Mouse (Mus musculus) lung, postnatal 0 days (tissue): ENCODE measurements around the gene Dscaml1.

Experiments used
- CTCF ChIP-seq: IDR thresholded peaks from 2 replicates; pipeline ENCODE4 v1.5.1; 2016; ENCODE audit warnings: antibody characterized with exemption, mild to moderate bottlenecking
- EP300 ChIP-seq: IDR thresholded peaks from 2 replicates; pipeline ENCODE4 v1.6.1; 2016; ENCODE audit warnings: antibody characterized with exemption, mild to moderate bottlenecking, control low read depth

- no peak for TF ChIP-seq EP300
- TF ChIP-seq CTCF = no peak
These were observed 211.9 kb downstream of the Dscaml1 start for GRCm38 (mm10) chr9:45638184-45638917.
